Mouse (Mus musculus): ENCODE measurements around the gene Pola2.
A peak's percentile ranks its signal among the peaks of the same experiment; 100 is the strongest.

Gene Pola2

DNA sequence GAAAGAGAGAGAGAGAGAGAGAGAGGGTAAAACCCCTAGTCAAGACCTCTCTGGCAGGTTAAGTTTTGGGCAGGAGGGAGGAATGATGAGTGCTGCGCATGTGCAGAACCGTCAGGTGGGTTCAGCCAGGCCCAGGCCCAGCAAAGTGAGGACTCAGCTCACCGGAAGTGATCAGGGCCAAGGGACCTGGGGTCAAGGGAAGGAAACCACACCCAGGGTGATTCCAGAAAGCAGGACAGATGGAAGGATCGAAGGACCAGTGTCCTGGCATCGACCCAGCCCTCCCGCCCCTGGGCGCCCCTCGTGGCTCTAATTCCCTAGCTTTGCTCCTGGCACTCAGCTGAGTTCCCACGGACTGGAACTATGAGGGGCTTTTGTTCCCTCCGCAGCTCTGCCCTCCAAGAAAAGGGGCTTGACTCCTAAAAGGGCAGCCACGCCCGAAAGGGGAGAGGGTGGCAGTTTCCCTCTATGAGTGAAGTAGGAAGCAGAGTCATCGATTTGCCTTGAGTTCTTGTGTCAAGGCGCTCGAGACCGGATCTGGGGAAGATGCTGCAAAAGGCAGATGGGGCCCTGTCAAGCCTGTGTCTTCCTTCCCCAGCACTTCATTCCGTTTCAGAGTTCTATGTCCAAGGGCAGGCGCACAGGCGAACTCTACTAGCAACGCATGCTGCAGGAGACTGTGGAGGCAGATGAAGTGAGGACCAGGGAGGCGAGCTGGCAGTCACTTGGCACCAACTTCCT, 26.7 kb downstream of the Pola2 start:
- no peak for DNase-seq (ENCODE audit: low read depth, low spot score)

DNA sequence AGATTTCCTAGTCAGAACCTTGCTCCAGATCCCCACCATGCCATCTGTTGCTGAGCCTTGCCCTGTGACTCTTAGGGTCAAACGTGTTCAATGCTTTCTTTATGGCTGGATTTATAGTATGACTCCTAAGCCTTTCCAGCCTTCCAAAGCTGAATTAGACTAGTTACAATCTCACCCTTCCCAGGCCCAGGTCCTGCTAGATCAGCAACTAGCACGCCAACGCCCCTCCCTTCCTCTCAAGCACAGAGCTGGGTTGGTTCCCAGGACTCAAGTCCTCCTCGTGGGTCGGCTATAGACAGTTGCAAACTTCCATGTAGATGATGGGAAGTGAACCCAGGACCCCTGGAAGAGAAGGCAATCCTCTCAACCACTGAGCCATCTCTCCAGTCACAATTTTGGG, 28.3 kb downstream of the Pola2 start:
- DNase-seq (ENCODE audit: low read depth, low spot score), result no peak

DNA sequence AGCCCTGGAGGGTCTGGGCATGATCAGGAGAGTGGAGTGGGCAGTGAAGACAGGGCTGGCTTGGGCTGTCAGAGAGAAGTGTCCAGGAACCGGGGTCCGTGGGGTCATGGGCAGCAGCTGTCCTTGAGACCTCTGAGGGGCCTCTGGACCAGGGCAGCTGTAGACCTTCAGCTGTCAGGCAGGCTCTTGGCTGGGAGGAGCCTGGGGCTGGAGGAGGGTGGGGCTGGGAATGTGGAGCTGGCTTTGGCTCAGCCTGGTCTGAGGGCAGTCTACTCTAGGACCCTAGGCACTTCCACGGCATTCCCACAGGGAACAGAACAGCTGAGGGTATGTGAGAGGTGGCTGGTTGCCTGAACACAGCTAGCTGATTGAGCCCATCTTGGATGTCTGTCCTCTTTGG, 28.7 kb downstream of the Pola2 start:
- DNase-seq (ENCODE audit: low read depth, low spot score), result no peak

DNA sequence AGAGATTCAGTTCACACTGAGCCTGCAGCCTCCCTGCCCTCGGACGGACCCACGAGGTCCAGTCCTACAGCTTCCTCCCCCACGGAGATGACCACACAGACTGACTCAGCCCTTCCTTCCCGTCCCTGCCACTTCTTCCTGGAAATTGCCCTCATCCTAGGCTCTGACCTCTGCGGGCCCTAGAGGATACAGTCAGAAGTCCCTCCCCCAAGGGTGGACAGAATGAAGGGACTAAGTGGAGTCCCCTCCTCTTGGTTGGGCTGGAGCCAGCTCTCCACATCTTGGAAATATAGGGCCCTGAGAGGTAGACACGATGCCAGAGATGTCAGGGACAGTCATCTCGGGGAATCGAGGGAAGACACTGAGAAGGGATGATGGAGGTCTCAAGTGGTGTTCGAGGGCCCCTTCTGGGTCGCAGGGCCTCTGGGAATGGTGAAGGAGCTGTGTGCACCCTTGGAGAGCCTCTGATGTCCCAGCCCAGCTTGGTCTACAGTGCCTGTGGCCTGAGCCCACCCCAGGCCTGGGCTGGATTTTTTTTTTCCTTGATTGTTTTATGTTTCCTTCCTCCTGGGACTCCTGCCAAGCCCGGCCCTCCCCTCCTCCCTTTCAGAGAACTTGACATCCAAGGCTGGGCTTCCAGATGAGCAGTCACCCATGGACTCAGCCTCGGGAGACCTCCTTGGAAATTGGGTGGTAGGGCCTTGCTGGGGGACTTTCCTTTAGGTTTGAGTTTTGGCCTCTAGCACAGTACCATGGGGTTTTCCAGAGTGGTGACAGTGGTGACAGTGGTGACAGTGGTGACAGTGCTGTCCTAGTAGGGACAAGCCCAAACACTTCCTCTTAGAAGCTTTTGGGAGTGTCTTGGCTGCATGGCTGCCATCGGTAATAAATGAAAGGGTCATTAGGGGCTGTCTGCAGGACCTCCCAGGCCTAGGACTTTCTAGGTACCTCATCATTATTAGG, 34.1 kb downstream of the Pola2 start:
- no peak for DNase-seq (ENCODE audit: low read depth, low spot score)

- no peak for DNase-seq (ENCODE audit: low read depth, low spot score)
Measured at GRCm38 (mm10) chr19:5928546-5928945, 35.5 kb downstream of the Pola2 start.

- DNase-seq (ENCODE audit: low read depth, low spot score), result peak; percentile 76
Measured at GRCm38 (mm10) chr19:5928104-5928503, 35.9 kb downstream of the Pola2 start.

GRCm38 (mm10) chr19:5927532-5927931, 36.5 kb downstream of the Pola2 start:
- DNase-seq (ENCODE audit: low read depth, low spot score), result no peak

DNA sequence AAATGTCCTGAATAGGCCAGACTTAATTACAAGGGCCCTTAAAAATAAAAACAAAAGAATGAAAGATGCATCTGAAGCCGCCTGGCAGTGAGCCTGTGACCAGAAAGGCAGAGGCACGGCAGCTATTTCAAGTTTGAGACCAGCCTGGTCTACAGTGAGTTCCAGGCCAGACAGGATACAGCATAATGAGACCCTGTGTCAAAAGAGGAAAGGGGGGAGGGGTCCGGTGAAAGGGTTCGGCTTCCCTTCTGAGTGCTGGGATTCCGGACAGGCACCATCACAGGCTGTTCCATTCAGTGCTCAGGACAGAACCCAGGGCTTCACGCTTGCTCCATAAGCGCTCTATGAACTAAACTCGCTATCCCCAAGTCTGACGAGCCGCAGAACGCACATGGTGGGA, 37.0 kb downstream of the Pola2 start:
- no peak for DNase-seq (ENCODE audit: low read depth, low spot score)

GRCm38 (mm10) chr19:5925311-5925855, 38.6 kb downstream of the Pola2 start:
- no peak for DNase-seq (ENCODE audit: low read depth, low spot score)

DNA sequence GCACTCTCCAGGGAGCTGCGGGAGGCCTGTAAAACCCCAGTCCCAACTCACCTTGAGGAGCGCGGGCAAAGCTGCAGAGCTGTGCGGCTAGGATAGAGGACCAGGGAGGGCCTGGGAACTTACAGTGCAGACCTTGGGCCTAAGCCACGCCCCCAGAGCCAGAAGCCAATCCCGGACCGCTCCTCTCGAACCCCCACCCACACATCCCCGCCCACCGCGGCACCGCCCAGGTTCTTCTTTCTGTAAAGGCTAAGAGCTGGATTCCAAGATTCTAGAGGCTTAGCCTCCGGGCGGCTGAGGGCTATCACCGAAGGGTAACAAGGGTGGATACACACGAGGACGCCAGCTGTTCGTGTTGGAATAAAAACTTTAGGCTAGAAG, 39.3 kb downstream of the Pola2 start, which contains the start of gene Cdc42ep2:
TSS of gene Cdc42ep2 (minus strand) at position 104 of the 381 bp plus-strand sequence.
- DNase-seq (ENCODE audit: low read depth, low spot score), result peak; percentile 96

DNA sequence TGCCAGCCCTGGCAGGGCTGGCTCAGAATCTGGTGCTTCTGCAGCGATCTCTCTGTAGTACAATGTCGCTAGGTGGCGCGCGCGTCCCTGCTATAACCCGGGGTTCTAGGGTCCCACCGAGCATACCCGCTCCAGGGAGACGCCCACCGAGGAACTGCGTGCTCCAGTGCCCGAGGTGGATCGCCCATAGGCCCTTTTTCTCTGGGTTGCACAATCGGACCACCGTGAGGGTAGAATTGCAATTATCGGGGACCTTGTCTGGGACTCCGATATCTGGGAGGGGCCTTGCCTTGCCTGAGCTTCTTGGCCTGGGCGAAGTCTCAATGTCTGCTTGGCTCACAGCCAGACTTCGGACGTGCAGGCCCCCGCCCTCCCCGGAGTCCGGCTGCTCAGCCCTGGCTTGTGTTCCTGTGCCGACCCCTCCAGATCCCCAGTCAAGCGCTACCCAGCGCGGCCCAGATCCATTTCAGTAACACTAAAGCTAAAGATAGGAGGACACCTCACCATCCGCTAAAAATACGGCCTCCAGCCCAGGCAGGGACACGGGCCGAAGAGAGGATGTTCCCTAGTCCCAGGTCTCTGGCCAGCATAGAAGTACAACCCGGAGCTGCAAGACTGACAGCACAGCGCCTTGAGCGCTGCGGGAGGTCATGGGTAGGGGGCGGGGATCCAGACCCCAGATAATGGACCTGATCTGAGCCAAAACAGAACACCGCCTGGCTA, 39.9 kb downstream of the Pola2 start:
- peak; percentile 90 for DNase-seq (ENCODE audit: low read depth, low spot score)

- no peak for DNase-seq (ENCODE audit: low read depth, low spot score)
Measured at GRCm38 (mm10) chr19:5922963-5923362, 41.0 kb downstream of the Pola2 start.

DNA sequence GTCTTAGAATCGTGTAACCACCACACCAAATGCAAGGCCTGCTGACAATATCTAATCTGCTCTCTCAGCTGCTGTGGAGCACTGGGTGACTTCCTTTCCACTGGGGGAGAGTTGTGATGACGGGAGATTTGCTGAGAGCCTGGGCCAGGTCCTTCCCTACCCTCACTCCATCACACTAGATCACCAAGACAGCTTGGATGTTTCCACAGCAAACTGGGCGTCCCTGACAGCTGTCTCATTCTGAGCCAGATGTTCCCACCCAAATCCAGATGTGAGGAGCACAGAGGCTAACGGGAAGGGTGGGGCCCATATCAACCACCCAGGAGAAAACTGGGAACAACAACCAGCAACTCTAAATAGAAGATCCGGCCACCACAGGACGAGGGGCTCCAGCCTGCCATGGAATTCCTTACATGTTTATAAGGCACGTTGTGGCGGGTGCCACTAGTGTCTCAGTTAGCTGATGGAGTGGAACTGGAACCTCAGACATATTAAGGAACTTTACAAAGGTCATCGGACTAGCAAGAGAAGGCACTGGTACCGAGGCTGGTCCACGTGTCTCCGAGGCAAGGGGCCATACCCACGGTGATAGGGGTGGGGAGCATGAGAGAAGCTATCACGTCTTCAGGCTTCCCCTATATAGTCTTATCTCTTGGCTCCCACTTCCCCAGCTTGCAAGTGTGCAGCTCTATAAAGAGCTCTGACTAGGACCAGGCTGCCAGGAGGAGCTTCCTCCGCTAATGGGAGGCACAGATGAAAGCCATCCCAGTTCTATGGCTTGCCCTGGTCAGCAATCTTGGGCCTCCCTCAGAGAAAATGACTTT, 41.7 kb downstream of the Pola2 start:
- DNase-seq (ENCODE audit: low read depth, low spot score), result peak; percentile 76

DNA sequence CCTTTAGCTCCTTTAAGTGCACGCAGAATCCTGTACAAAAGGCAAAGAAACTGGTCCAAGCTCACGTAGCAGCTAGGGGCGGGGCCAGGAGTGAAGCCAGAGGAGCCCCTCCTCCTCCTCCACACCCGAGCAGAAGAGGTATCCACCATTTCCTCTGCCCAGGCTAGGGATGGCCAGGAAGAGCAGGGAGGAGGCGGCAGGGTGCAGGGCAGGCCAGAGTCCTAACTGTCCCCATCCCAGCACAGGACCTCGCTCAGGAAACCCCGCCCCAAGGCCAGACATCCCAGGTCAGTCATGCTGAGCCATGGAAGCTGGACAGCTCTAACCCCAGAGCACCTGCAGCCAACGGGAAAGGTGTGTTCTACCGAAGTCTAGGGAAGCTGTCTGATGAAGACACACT, 42.3 kb downstream of the Pola2 start:
- DNase-seq (ENCODE audit: low read depth, low spot score), result no peak

DNA sequence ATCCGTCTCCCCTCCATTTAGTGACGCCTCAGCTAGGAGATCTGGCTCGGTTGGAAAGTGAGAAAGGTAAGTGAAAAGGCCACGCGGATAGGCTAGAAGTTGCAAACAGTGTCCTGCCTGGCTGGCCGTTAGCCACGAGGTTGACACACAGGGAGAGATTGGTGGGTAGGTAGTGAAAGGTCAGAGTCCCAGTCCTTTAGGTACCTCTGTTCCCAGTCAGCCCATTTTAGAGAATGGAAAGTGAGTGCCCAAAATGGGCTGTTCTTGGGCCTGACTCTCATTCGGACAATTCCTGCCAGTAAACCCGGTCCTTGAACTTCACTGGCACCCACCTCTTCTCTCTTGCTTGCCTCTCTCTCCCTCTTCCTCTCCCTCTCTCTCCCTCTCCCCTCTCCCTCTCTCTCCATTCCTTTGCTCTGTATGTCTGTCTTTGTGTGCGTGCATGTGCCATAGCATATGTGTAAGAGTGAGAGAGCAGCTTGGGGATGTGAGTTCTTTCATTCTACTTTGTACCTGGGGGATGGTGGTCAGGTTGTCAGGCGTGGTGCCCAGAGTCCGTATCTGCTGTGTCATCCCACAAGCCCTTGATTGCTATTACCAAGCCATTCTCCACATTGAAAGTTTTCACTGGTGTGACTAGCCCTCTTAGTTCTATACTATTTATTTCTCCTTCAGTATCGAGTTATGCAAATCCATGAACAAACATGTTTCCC, 50.8 kb downstream of the Pola2 start, which contains the start of gene Dpf2:
TSS of gene Dpf2 (minus strand) at position 4 of the 713 bp plus-strand sequence.
- peak; percentile 28 for DNase-seq (ENCODE audit: low read depth, low spot score)

DNA sequence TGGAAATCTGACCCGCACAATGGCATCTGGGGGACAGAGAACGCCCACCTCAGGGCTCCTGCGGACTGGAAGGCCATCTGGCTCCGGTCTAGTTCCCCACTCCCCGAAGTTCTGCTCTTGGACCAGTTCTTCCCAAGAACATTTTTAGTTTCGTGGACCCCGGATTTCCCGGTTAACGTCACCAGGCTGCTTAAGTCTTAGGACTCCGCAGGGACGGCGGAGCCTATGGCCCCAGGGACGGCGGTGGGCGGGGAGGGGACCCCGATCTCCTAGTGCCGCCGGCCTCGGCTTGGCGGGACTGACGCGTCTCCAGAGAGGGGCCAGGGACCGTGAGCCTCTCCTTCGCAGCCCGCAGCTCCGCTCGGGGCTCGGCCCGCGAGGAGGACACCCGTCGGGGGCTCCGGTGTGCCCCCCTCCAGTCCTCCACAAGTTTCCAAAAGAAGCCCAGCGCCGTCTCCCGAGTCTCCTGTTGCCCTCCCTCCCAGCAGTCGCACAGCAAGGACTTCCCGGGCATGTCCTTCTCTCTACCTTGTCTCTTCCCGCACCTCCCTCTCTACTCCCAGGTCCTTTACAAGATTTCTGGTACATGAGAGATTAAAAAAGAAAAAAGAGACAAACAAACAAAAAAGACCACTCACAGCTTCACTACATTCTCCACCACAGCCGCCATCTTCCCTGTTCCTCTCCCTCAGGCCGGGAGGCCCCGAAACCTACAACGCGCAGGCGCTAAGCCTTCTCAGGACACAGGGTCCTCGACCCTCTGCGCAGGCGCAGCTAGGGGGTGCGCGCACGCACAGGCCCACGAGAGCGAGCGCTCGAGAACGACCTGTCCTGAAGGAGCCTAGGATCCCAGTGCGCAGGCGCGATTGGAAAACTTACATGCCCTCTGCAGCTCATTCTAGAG, 51.6 kb downstream of the Pola2 start:
- peak; percentile 100 for DNase-seq (ENCODE audit: low read depth, low spot score)

DNA sequence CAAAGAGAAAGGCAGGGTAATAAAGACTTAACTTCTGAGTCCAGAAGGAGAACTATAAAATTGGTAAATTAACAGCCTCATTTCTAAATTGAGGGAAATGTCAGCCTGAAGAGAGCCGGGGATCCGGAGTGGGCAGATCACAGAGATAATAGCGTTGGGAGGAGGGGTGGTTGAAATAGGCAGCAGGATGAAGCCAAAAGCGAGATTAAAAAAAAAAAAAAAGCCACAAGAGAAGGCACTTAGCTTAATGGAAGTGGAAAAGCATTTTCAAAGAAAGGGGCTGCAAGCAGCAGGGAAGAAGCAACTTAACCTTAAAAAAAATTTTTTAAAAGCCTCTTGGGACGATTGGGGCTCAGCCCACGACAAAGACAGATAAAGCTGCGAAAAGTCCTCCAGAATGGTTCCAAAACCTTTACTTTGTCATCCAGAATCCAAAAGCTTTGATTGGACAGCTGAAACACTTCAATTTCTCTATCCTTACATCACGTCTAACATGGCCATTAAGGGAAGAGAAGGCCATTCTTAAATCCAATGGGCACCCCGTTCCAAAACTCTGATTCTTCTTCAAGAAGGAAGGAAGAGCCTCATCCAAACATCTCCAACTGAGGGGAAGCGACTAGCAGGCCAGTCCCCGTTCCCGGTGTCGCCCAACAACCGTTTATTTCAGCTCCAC, 52.4 kb downstream of the Pola2 start:
- DNase-seq (ENCODE audit: low read depth, low spot score), result no peak

DNA sequence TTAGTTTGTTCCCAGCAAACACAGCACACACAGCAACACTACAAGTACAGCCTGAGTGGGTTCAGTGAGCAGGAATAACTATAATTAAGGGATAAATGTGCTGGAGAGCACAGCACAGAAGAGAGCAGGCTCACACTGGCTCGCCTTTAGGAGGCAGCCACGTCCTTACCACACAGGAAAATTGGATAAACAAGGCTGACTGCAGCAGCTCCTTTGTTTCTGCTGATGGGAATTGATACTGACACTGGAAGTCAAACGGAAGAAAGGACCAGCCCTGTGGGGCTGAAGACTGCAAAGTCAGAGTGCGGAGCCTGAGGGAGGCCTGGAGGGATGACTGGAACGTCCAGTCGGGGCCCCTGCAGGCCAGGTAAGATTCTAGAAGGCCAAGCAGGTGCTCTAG, 53.8 kb downstream of the Pola2 start:
- no peak for DNase-seq (ENCODE audit: low read depth, low spot score)

Data from skeletal muscle tissue, adult 2 months (tissue).